Mouse (Mus musculus): ENCODE results near the gene Olfr444.

The Olfr444 gene

DNA sequence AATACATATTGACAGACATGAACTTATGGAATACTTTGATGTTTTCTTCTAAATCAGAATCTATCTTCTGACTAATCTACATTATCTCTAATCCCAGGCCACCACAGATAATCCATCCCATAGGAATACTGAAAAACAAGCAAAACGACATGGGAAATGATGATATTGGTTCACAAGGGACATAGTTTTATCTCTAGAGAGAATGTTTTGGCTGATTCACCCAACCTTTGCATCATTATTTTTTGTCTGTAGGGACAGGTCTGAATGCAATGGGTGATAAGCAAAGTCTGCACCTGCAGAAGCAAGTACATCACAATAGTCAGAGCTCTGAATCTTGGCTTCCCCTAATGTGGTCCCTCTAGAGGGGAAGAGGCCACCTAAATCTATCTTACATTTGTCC, at the start of gene Olfr444:
Gene Olfr444, plus strand, starts transcription at position 301 of the 400 bp plus-strand sequence.
- no peak for DNase-seq (ENCODE audit: low spot score in 2 of 2)

DNA sequence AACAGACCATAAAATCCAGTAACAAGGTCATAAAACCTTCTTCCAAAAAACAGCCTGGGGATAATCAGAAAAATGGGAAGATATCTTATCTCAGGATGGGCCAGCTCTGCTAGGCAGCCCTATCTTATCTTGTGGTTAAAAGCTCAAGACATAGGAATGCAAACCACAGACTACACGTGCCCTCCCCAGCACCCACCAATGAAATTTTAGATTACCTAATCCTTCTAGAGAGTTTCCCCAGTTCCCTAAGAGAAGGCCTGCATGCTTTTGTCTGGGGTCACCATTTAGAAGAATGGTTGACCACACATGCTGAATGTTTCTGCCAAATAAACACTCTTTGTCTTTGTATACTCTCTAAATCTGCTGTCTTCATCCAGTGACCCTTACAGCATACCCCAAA, 48.5 kb upstream of the Olfr444 start:
- DNase-seq (ENCODE audit: low spot score in 2 of 2) = no peak

DNA sequence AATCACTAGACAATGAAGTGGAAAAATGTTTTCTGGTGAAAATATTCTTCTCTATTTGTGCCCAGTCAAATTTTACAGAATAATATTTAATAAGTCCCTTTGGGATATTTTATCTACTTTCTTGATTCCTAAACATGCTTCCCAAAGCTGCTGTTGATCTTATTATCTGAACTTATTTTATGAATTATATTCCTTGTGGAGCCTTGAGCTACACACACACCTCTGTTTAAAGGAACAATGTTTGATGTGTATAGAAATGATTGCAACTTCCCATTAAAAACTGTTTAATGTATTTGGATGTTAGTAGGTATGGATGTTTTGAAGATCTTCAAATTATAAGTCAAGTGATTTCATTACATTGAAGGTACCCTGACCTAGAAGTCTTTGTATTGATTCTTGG, 40.3 kb upstream of the Olfr444 start, which contains the start of gene Olfr447:
Gene Olfr447, plus strand, starts transcription at position 301 of the 400 bp plus-strand sequence.
- no peak for DNase-seq (ENCODE audit: low spot score in 2 of 2)

DNA sequence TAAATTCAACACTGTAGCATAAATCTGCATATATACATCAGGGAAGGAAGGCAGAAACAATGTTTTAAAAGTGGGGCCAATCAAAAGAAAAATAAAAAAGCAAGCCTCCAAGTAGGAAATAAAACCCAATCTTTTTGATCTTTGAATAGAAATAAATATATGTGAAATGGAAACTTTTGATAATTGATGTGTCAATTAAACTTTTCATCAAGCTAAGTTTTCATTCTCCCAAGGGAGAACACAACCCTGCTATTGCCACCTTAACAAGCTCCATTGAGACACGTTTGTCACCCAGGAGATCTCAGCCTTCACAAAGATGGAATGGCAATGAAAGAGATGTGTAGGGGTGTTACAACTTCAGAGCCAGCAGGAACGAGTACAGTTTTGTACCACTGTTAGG, 27.8 kb upstream of the Olfr444 start, which contains the start of gene Olfr446:
Gene Olfr446, plus strand, starts transcription at position 301 of the 400 bp plus-strand sequence.
- no peak for DNase-seq (ENCODE audit: low spot score in 2 of 2)

DNA sequence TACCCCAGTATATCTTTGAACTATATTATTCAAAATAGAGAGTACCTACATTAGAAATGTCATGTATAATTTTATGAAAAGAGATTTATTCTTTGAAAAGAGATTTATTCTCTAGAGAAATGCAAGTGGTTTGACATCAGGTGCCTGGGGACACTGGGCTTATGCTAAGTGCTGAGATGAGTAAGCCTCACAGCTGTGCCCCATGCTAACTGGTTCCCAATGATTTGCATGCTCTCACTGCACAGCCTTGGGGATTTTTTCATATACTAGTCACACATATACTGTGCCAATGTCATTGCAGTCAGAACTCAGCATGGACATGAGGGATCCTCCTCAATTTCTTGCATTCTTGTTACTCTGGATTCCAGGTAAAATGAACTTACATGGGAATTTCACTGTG, 31.5 kb downstream of the Olfr444 start:
- DNase-seq (ENCODE audit: low spot score in 2 of 2) = no peak
